Mouse (Mus musculus) midbrain, embryonic 12.5 days (tissue): Measurements from ENCODE around the gene Dbt. TPM values are rescaled to one million over a fixed set of nuclear protein-coding genes. Genes with fewer than 3 reads are reported as not detected.

Source experiments
- polyA plus RNA-seq: library from polyadenylated mRNA; unstranded; fragments of >200 nt; fragmentation: Nextera tagmentation; extraction: Ambion mirVana; gene quantifications from 2 replicates; pipeline ENCODE4 v1.2.1, GENCODE M21; 2016

Dbt gene
- polyA plus RNA-seq, 1 experiment from 2014 or later, result 12.8 TPM

Other genes with a start within 250 kb of the Dbt start
- 17.7 and 18.1 TPM in 2 replicates for gene Cdc14a, start 89.0 kb upstream of the Dbt start, polyA plus RNA-seq
- 113 and 118 TPM in 2 replicates for gene Rtca, start 4.9 kb upstream of the Dbt start, polyA plus RNA-seq
- 0.59 and 0.75 TPM in 2 replicates for gene Lrrc39, start 49.9 kb downstream of the Dbt start, polyA plus RNA-seq
- 37.5 and 37.6 TPM in 2 replicates for gene Sass6, start 81.9 kb downstream of the Dbt start, polyA plus RNA-seq
- gene Trmt13, start 101.5 kb downstream of the Dbt start, polyA plus RNA-seq, result 31.4 and 34.8 TPM in 2 replicates
- 79.0 and 79.6 TPM in 2 replicates for gene Mfsd14a, start 149.6 kb downstream of the Dbt start, polyA plus RNA-seq
- not detected in 2 replicates for gene Gm43191, start 168.2 kb downstream of the Dbt start, polyA plus RNA-seq
- gene Slc35a3, start 199.8 kb downstream of the Dbt start, polyA plus RNA-seq, result 8.5 and 8.7 TPM in 2 replicates